In the genomic region with DNA sequence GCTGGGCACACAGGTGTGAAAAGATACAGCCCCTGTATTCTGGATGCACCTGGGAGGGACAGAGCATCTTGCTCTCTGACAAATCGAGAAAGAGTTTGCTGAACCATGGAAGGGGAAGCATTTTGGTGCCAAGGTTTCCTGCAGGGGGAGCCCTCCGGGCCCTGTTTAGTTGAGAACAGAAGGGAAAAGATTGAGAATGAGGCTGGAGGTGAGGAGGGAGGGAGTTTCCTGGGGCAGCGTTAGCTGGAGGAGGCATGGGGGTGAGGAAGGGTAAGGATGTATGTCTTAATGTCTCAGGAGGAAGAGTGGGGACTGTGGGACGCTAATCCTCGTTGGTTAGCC, we compare ENCODE assay signal across 9 mouse cellular contexts. TPM values are rescaled to one million over a fixed set of nuclear protein-coding genes. Genes with fewer than 3 reads are reported as not detected.
A peak's percentile ranks its signal among the peaks of the same experiment; 100 is the strongest.
DNase-seq lines count a peak whose midpoint lies in the region; ATAC-seq and TF ChIP-seq lines count a peak whose summit lies in the region.
"Had no signal": no experiment of that assay in that cellular context is flagged by ENCODE, and none has a peak within 500 bp of the region (broad histone marks: within the 10 kb centered on the region; RNA-seq: fewer than 3 reads in every experiment).

No protein-coding gene starts in this region.

- DNase-seq in cerebellum, adult 2 months = peak; percentile 5 to 13
- DNase-seq in embryonic facial prominence, embryonic 11.5 days (ENCODE audit: low spot score) = peak; percentile 81
- DNase-seq in layer of hippocampus, adult 11-12 months (ENCODE audit: low spot score) = peak; percentile 44
- DNase-seq in midbrain, embryonic 11.5 days (ENCODE audit: low spot score, missing footprints) = no peak
- no peak for DNase-seq in gastrocnemius, adult 2 months
- no peak for DNase-seq in thymus, adult 18-20 months

- TF ChIP-seq POLR2A in cerebellum, adult 2 months (IDR thresholded peaks at IDR 0.05; ENCODE audit: borderline replicate concordance, insufficient read depth, low read length) = no peak

- 4% methylated on average over 5 of the region's 5 CpGs for WGBS in cerebellum, adult 2 months
- WGBS in embryonic facial prominence, embryonic 11.5 days = 4% methylated on average over 5 of the region's 5 CpGs
- 0% methylated on average over 5 of the region's 5 CpGs for WGBS in midbrain, embryonic 11.5 days

- no peaks in the 10 kb centered on the region for H3K9me3 ChIP-seq in E14TG2a.4 (ENCODE audit: low read length)
- no peaks in the 10 kb centered on the region for H3K9me3 ChIP-seq in embryonic facial prominence, embryonic 11.5 days (replicated peaks; ENCODE audit: control insufficient read depth, low read length)
- H3K9me3 ChIP-seq in midbrain, embryonic 11.5 days (ENCODE audit: control insufficient read depth, low read length) = no peaks in the 10 kb centered on the region
- H3K9me3 ChIP-seq: megakaryocyte, embryonic 14.5 days had no signal

- no peak for ATAC-seq in cerebellum, adult (ENCODE audit: insufficient number of reproducible peaks, low FRiP score, low TSS enrichment)
- no peak for ATAC-seq in embryonic facial prominence, embryonic 11.5 days (replicated peaks; ENCODE audit: insufficient number of reproducible peaks, low FRiP score, low TSS enrichment, low read depth)
- no peak for ATAC-seq in midbrain, embryonic 11.5 days (ENCODE audit: low FRiP score)

- no peaks in the 10 kb centered on the region for H3K4me1 ChIP-seq in cerebellum, adult 2 months (ENCODE audit: control insufficient read depth, insufficient read depth, low read length)
- peaks cover 5% of the 10 kb centered on the region; the same call in 1 of the 2 replicates for H3K4me1 ChIP-seq in E14TG2a.4 (replicated peaks; ENCODE audit: low read depth, low read length)
- H3K4me1 ChIP-seq in embryonic facial prominence, embryonic 11.5 days (ENCODE audit: control insufficient read depth, insufficient read depth, low read length) = no peaks in the 10 kb centered on the region; the same call in 1 of the 2 replicates
- peaks cover 15% of the 10 kb centered on the region for H3K4me1 ChIP-seq in midbrain, embryonic 11.5 days (ENCODE audit: control insufficient read depth, insufficient read depth, low read length)
- H3K4me1 ChIP-seq: megakaryocyte, embryonic 14.5 days had no signal

- no peaks in the 10 kb centered on the region for H3K36me3 ChIP-seq in E14TG2a.4 (ENCODE audit: insufficient read depth, low read length)
- no peaks in the 10 kb centered on the region for H3K36me3 ChIP-seq in embryonic facial prominence, embryonic 11.5 days (replicated peaks; ENCODE audit: control insufficient read depth, insufficient read depth, low read depth, low read length)
- H3K36me3 ChIP-seq in midbrain, embryonic 11.5 days (ENCODE audit: control insufficient read depth, insufficient read depth, low read length) = no peaks in the 10 kb centered on the region

- H3K9ac ChIP-seq in embryonic facial prominence, embryonic 11.5 days (replicated peaks; ENCODE audit: low read length) = peak overlapping the region; percentile 26; the same call in 1 of the 2 replicates
- peak overlapping the region; percentile 58 for H3K9ac ChIP-seq in midbrain, embryonic 11.5 days (ENCODE audit: low read length)

- no peak overlapping the region for H3K4me2 ChIP-seq in embryonic facial prominence, embryonic 11.5 days (ENCODE audit: low read depth, low read length)
- H3K4me2 ChIP-seq in midbrain, embryonic 11.5 days = peak overlapping the region; percentile 25

- H3K27ac ChIP-seq in cerebellum, adult 2 months (ENCODE audit: insufficient read depth, low read length) = no peak overlapping the region
- H3K27ac ChIP-seq in embryonic facial prominence, embryonic 11.5 days (replicated peaks; ENCODE audit: low read depth, low read length) = no peak overlapping the region
- H3K27ac ChIP-seq in midbrain, embryonic 11.5 days (ENCODE audit: low read depth, low read length) = no peak overlapping the region
- no peak overlapping the region for H3K27ac ChIP-seq in gastrocnemius, adult 2 months

- no peak for TF ChIP-seq CTCF in cerebellum, adult 2 months (IDR thresholded peaks at IDR 0.05; ENCODE audit: borderline replicate concordance, insufficient read depth, low read depth, low read length)
- TF ChIP-seq CTCF in E14TG2a.4 (conservative IDR thresholded peaks at IDR 0.05; ENCODE audit: low read length) = peak; percentile 53
- no peak for TF ChIP-seq CTCF in gastrocnemius, adult 2 months (IDR thresholded peaks at IDR 0.05)

- no peaks in the 10 kb centered on the region for H3K27me3 ChIP-seq in cerebellum, adult 2 months (ENCODE audit: control insufficient read depth, insufficient read depth, low read length)
- peaks cover 16% of the 10 kb centered on the region for H3K27me3 ChIP-seq in E14TG2a.4 (ENCODE audit: insufficient read depth, low read length)
- no peaks in the 10 kb centered on the region for H3K27me3 ChIP-seq in embryonic facial prominence, embryonic 11.5 days (ENCODE audit: control insufficient read depth, insufficient read depth, low read length)
- peaks cover 45% of the 10 kb centered on the region for H3K27me3 ChIP-seq in midbrain, embryonic 11.5 days (ENCODE audit: control insufficient read depth, insufficient read depth, low read length)

- intact Hi-C loops in gastrocnemius, adult 2 months (cut with DNase I) = no loop called here

- H3K4me3 ChIP-seq in cerebellum, adult 2 months (replicated peaks; ENCODE audit: insufficient read depth, low read depth, low read length) = no peak overlapping the region
- no peak overlapping the region for H3K4me3 ChIP-seq in E14TG2a.4 (replicated peaks; ENCODE audit: low read length)
- no peak overlapping the region for H3K4me3 ChIP-seq in embryonic facial prominence, embryonic 11.5 days (ENCODE audit: low read depth, low read length)
- no peak overlapping the region for H3K4me3 ChIP-seq in midbrain, embryonic 11.5 days (ENCODE audit: low read depth, low read length)
- H3K4me3 ChIP-seq in gastrocnemius, adult 2 months = no peak overlapping the region
- H3K4me3 ChIP-seq: megakaryocyte, embryonic 14.5 days had no signal

RNA-seq across cellular contexts. Expression of a gene that starts 38.4 kb away (rescaled TPM):
- polyA plus RNA-seq in cerebellum, adult 2 months (2012; rRNA removed) = 105 and 108 TPM in 2 replicates
- polyA plus RNA-seq in embryonic facial prominence, embryonic 11.5 days (2014; fragmentation: Nextera tagmentation; extraction: Ambion mirVana) = 279 and 281 TPM in 2 replicates
- polyA plus RNA-seq in midbrain, embryonic 11.5 days (2014; fragmentation: Nextera tagmentation; extraction: Ambion mirVana) = 275 and 279 TPM in 2 replicates
- total RNA-seq in gastrocnemius, adult 2 months (2021) = 10 to 100 TPM; 28.9 to 31.2 TPM

RNA-seq across cellular contexts. Expression of a gene that starts 49.9 kb away (rescaled TPM):
- polyA plus RNA-seq in cerebellum, adult 2 months (2012; rRNA removed) = 0.06 TPM in 1 of 2 replicates, not detected in the other
- 0.21 and 0.36 TPM in 2 replicates for polyA plus RNA-seq in embryonic facial prominence, embryonic 11.5 days (2014; fragmentation: Nextera tagmentation; extraction: Ambion mirVana)
- 0.10 and 0.19 TPM in 2 replicates for polyA plus RNA-seq in midbrain, embryonic 11.5 days (2014; fragmentation: Nextera tagmentation; extraction: Ambion mirVana)
- not detected for total RNA-seq in gastrocnemius, adult 2 months (2021)

RNA-seq across cellular contexts. Expression of a gene that starts 55.8 kb away (rescaled TPM):
- 0.32 and 0.43 TPM in 2 replicates for polyA plus RNA-seq in cerebellum, adult 2 months (2012; rRNA removed)
- 0.20 TPM in 1 of 2 replicates, not detected in the other for polyA plus RNA-seq in embryonic facial prominence, embryonic 11.5 days (2014; fragmentation: Nextera tagmentation; extraction: Ambion mirVana)
- polyA plus RNA-seq in midbrain, embryonic 11.5 days (2014; fragmentation: Nextera tagmentation; extraction: Ambion mirVana) = 0.18 TPM in 1 of 2 replicates, not detected in the other
- not detected for total RNA-seq in gastrocnemius, adult 2 months (2021)

Comparison
In these comparisons a context has a peak if more than half of its experiments do, and no peak if none do; other contexts are left out.
1. DNase-seq: peak in cerebellum, adult 2 months (2 of 2), embryonic facial prominence, embryonic 11.5 days (single experiment) and layer of hippocampus, adult 11-12 months (single experiment); none in midbrain, embryonic 11.5 days (single experiment), gastrocnemius, adult 2 months (single experiment) and thymus, adult 18-20 months (0 of 2).